Mouse (Mus musculus) intestine, embryonic 15.5 days (tissue): Measurements from ENCODE around the gene Tmem79. TPM values are rescaled to one million over a fixed set of nuclear protein-coding genes. Genes with fewer than 3 reads are reported as not detected.
A peak's percentile ranks its signal among the peaks of the same experiment; 100 is the strongest.

Experiments used
- ATAC-seq: fragments of 200-750 bp; cut with Nextera tagmentation; 2 replicates; pipeline ENCODE4 v1.8.0; 2017; ENCODE audit warnings: moderate TSS enrichment, moderate library complexity
- H3K27ac ChIP-seq: fragments of 300-500 bp; sonication (generic); 2 replicates; pipeline ENCODE4 v1.5.1; 2015; ENCODE audit warnings: mild to moderate bottlenecking, inconsistent platforms
- H3K27me3 ChIP-seq: fragments of 300-500 bp; sonication (generic); replicated peaks from 2 replicates; pipeline ENCODE4 v1.6.1; 2015; ENCODE audit warnings: inconsistent platforms
- H3K36me3 ChIP-seq: fragments of 300-500 bp; sonication (generic); 2 replicates; pipeline ENCODE4 v1.6.1; 2015; ENCODE audit warnings: inconsistent platforms
- H3K4me1 ChIP-seq: fragments of 300-500 bp; sonication (generic); replicated peaks from 2 replicates; pipeline ENCODE4 v1.6.1; 2015; ENCODE audit warnings: inconsistent platforms
- H3K4me2 ChIP-seq: fragments of 300-500 bp; sonication (generic); replicated peaks from 2 replicates; pipeline ENCODE4 v1.6.1; 2015; ENCODE audit warnings: mild to moderate bottlenecking, inconsistent platforms
- H3K4me3 ChIP-seq: fragments of 300-500 bp; sonication (generic); replicated peaks from 2 replicates; pipeline ENCODE4 v1.5.1; 2015; ENCODE audit warnings: inconsistent platforms
- H3K9ac ChIP-seq: fragments of 300-500 bp; sonication (generic); 2 replicates; pipeline ENCODE4 v1.6.1; 2015; ENCODE audit warnings: inconsistent platforms
- H3K9me3 ChIP-seq: fragments of 300-500 bp; sonication (generic); 2 replicates; pipeline ENCODE4 v1.6.1; 2016; ENCODE audit warnings: inconsistent platforms
- WGBS: fragments of 180-500 bp; shearing (Covaris S2); methylation state at CpG from one replicate; pipeline ENCODE4 v1.1.7; 2015; 5-methylcytosine and 5-hydroxymethylcytosine counted together
- polyA plus RNA-seq: library from polyadenylated mRNA; unstranded; fragments of >200 nt; fragmentation: Nextera tagmentation; extraction: Ambion mirVana; gene quantifications from 2 replicates; pipeline ENCODE4 v1.2.1, GENCODE M21; 2015

Tmem79 gene
- polyA plus RNA-seq, 1 experiment from 2014 or later, result 20.6 TPM

DNA sequence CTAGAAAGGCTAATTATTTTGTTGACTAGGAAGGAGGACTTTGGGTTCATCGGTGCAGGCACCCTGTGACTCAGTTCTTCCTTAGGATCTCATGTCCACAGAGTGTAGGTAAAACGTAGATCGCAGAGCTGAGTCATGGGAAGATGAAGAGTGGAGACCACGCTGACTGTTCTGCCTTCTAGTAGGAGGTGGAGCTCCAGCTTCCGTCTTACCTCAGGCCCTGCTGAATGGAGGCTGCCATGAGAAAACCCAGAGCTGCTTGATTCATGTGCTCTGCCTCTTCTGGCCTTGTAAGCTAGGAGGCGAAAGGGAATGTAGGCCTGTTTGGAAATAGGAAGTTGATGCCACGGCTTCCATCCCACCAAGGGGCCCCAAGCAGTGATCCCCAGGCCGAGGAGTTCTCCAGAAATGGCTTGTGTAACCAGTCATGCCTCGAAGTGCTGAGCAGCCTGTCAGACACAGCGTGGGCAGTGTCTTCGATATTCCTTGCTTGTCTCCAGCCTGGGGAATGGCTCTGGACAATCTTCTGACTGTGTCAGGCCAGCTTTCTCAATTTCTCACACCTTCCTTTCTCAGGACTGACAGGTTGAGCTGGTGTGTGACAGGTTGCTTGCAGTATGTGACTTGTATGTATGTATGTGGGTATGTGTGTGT, 1.5 kb upstream of the Tmem79 start:
- Histone ChIP-seq H3K9me3 (no peaks in the 10 kb centered on the region), H3K27ac (peak overlapping the region; percentile 45), H3K4me1 (peaks cover 10% of the 10 kb centered on the region), H3K36me3 (peaks cover 5% of the 10 kb centered on the region), H3K27me3 (no peaks in the 10 kb centered on the region), H3K9ac (peak overlapping the region; percentile 11; the same call in 1 of the 2 replicates), H3K4me3 (peak overlapping the region; percentile 81; the same call in 1 of the 2 replicates), H3K4me2 (peak overlapping the region; percentile 60)
- no peak for ATAC-seq
- WGBS, result 54% methylated on average over 11 of the region's 11 CpGs

GRCm38 (mm10) chr3:88335436-88336053, 403 bp downstream of the Tmem79 start:
- WGBS, result under 1% methylated on average over 27 of the region's 27 CpGs
- Histone ChIP-seq H3K4me1 (peaks cover 10% of the 10 kb centered on the region), H3K36me3 (no peaks in the 10 kb centered on the region), H3K9ac (peak overlapping the region; percentile 95), H3K27me3 (no peaks in the 10 kb centered on the region), H3K27ac (peak overlapping the region; percentile 93), H3K9me3 (no peaks in the 10 kb centered on the region), H3K4me3 (peak overlapping the region; percentile 81), H3K4me2 (peak overlapping the region; percentile 66)
- ATAC-seq, result peak; percentile 31

DNA sequence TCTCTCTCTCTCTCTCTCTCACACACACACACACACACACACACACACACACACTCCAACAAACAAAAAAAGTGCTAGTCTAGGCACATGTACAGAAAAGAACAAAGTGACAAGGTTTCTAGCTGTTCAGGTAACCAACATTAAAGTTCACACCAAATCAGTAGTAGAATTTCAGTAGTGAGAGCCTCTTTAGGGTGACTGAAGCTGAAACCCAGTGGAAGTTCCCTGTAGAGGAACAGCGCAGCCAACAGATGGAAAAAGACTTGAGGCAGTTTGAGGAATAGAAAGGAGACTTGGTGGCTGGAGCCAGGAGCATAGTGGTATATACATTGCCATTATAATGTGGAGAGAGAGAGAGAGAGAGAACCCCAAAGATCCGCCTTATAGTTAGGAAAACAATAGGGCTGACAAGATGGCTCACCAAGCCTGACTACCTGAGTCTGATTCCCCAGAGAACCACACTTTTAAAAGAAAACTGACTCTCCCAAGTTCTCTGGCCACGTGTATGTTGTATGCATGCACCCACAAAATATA, 979 bp downstream of the Tmem79 start:
- H3K9ac ChIP-seq, result peak overlapping the region; percentile 95
- peaks cover 10% of the 10 kb centered on the region for H3K4me1 ChIP-seq
- 32% methylated on average over 3 of the region's 3 CpGs for WGBS
- no peaks in the 10 kb centered on the region for H3K27me3 ChIP-seq
- peak overlapping the region; percentile 66 for H3K4me2 ChIP-seq
- H3K27ac ChIP-seq, result peak overlapping the region; percentile 93
- no peaks in the 10 kb centered on the region for H3K9me3 ChIP-seq
- ATAC-seq, result no peak
- peak overlapping the region; percentile 81 for H3K4me3 ChIP-seq
- H3K36me3 ChIP-seq, result no peaks in the 10 kb centered on the region

GRCm38 (mm10) chr3:88334029-88334658, 1.8 kb downstream of the Tmem79 start:
- peaks cover 2% of the 10 kb centered on the region; the same call in 1 of the 2 replicates for H3K36me3 ChIP-seq
- peak overlapping the region; percentile 93 for H3K27ac ChIP-seq
- WGBS, result 34% methylated on average over 12 of the region's 12 CpGs
- peaks cover 10% of the 10 kb centered on the region for H3K4me1 ChIP-seq
- peak overlapping the region; percentile 81 for H3K4me3 ChIP-seq
- H3K4me2 ChIP-seq, result peak overlapping the region; percentile 66
- H3K27me3 ChIP-seq, result no peaks in the 10 kb centered on the region
- H3K9ac ChIP-seq, result peak overlapping the region; percentile 42
- no peaks in the 10 kb centered on the region for H3K9me3 ChIP-seq
- ATAC-seq, result peak; percentile 83

- no peak overlapping the region for H3K9ac ChIP-seq
- no peaks in the 10 kb centered on the region for H3K27me3 ChIP-seq
- 38% methylated on average over 2 of the region's 2 CpGs for WGBS
- no peak for ATAC-seq
- H3K27ac ChIP-seq, result no peak overlapping the region
- no peak overlapping the region for H3K4me3 ChIP-seq
- H3K4me2 ChIP-seq, result no peak overlapping the region
- peaks cover 6% of the 10 kb centered on the region; the same call in 1 of the 2 replicates for H3K36me3 ChIP-seq
- peaks cover 3% of the 10 kb centered on the region; the same call in 1 of the 2 replicates for H3K4me1 ChIP-seq
- no peaks in the 10 kb centered on the region for H3K9me3 ChIP-seq
Measured at GRCm38 (mm10) chr3:88331282-88331681, 4.7 kb downstream of the Tmem79 start.

- Histone ChIP-seq H3K9ac (no peak overlapping the region), H3K4me2 (no peak overlapping the region), H3K27me3 (no peaks in the 10 kb centered on the region), H3K27ac (no peak overlapping the region), H3K36me3 (peaks cover 6% of the 10 kb centered on the region; the same call in 1 of the 2 replicates), H3K4me1 (peaks cover 10% of the 10 kb centered on the region), H3K9me3 (no peaks in the 10 kb centered on the region), H3K4me3 (no peak overlapping the region)
- ATAC-seq, result no peak
- WGBS, result 59% methylated on average over 5 of the region's 5 CpGs
Measured at GRCm38 (mm10) chr3:88328956-88329355, 7.0 kb downstream of the Tmem79 start.

- peaks cover 7% of the 10 kb centered on the region for H3K4me1 ChIP-seq
- H3K4me3 ChIP-seq, result peak within 1 kb of the TSS; percentile 84
- peak within 1 kb of the TSS; percentile 68 for H3K9ac ChIP-seq
- H3K9me3 ChIP-seq, result no peaks in the 10 kb centered on the region
- no peaks in the 10 kb centered on the region for H3K27me3 ChIP-seq
- under 1% methylated on average over 10 of the region's 10 CpGs for WGBS
- peaks cover 34% of the 10 kb centered on the region for H3K36me3 ChIP-seq
- ATAC-seq, result peak; percentile 88
- H3K4me2 ChIP-seq, result peak within 1 kb of the TSS; percentile 85
- 0 out of 2 replicates have a peak within 1 kb of the TSS, but pooled peaks have one; percentile 40 for H3K27ac ChIP-seq
Measured at GRCm38 (mm10) chr3:88324951-88325405, 11.0 kb downstream of the Tmem79 start, which contains the start of gene Glmp. Gene Glmp (plus strand): TSS chr3:88325023.

GRCm38 (mm10) chr3:88299172-88299571, 36.8 kb downstream of the Tmem79 start:
- Histone ChIP-seq H3K9ac (no peak overlapping the region), H3K4me1 (peaks cover 10% of the 10 kb centered on the region), H3K36me3 (peaks cover 40% of the 10 kb centered on the region), H3K27me3 (no peaks in the 10 kb centered on the region), H3K27ac (no peak overlapping the region), H3K4me2 (no peak overlapping the region), H3K4me3 (no peak overlapping the region), H3K9me3 (no peaks in the 10 kb centered on the region)
- WGBS, result 76% methylated on average over 1 of the region's 1 CpGs
- no peak for ATAC-seq

DNA sequence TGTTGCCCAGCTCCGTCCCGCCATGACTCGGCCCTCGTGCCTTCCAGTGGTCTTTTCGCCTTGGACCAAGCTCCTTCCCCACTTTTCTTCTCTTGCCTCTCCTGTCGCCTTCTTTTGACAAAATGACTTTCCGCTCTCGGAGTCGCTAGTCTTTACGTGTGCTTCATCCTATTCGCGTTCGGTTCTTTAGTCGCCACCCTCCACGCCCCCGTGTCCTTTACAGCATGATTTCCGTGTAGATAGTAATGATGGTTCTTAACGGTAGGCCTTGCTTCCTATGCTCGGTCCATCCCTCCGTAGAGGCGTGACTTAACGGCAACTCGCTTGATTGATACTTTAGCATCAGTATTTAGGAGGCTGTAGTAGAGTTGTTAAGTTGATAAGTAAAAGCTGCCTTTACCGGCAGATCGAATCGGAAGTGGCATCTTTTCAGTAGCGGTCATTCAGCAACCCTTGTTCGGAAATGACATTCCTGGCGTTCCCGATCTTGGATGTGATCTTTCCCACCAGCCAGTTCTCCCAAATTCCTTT, 38.6 kb downstream of the Tmem79 start:
- Histone ChIP-seq H3K9me3 (no peaks in the 10 kb centered on the region), H3K36me3 (peaks cover 25% of the 10 kb centered on the region), H3K27ac (peak overlapping the region; percentile 94), H3K27me3 (no peaks in the 10 kb centered on the region), H3K4me2 (peak overlapping the region; percentile 62), H3K4me1 (peaks cover 10% of the 10 kb centered on the region), H3K9ac (peak overlapping the region; percentile 89), H3K4me3 (peak overlapping the region; percentile 89)
- peak; percentile 27 for ATAC-seq
- WGBS, result under 1% methylated on average over 30 of the region's 30 CpGs

DNA sequence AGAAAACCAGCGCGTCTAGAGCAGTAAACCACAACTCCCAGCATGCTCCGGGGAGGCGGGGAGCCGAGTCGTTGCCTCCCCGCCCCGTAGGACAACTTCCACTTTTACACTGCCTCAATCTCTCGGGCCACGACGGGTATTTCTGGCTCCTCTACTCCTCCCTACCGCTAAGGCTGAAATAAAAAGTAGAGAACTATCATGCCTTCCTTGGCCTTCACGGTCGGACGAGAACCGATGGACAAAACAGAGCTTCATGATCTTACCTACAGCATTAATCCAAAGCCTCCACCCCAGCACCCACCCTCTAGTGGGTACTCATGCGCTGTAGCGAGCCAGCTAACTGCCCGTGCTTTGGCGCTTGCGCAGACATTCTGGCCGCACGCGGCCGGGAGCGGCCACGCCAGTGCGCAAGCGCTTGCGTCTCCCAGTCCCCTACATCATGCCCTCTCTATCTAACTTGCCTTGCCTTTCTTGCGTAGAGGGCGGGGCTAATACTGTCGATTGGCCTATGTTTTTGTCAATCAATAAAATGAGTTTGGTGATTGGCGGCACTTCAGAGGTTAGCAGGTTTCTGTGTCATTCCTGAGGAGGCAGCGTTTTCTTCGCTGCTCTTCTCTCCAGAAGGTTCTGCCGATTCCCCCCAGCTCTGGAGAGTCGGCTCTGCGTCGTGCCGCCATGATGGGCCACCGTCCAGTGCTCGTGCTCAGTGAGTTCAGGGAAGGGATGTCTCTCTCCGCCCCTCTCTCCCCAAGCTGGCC, 39.2 kb downstream of the Tmem79 start, which contains the start of the genes Tsacc and Cct3:
Gene Tsacc (minus strand): TSS at position 439 of the 758 bp plus-strand sequence.
Gene Cct3 (plus strand): TSS at position 556 of the 758 bp plus-strand sequence.
- WGBS, result under 1% methylated on average over 44 of the region's 44 CpGs
- Histone ChIP-seq H3K36me3 (peaks cover 22% of the 10 kb centered on the region), H3K9ac (peak within 1 kb of the TSS; percentile 89), H3K27me3 (no peaks in the 10 kb centered on the region), H3K4me2 (peak within 1 kb of the TSS; percentile 63), H3K4me1 (peaks cover 10% of the 10 kb centered on the region), H3K9me3 (no peaks in the 10 kb centered on the region), H3K4me3 (peak within 1 kb of the TSS; percentile 89), H3K27ac (peak within 1 kb of the TSS; percentile 94)
- ATAC-seq, result peak; percentile 99

DNA sequence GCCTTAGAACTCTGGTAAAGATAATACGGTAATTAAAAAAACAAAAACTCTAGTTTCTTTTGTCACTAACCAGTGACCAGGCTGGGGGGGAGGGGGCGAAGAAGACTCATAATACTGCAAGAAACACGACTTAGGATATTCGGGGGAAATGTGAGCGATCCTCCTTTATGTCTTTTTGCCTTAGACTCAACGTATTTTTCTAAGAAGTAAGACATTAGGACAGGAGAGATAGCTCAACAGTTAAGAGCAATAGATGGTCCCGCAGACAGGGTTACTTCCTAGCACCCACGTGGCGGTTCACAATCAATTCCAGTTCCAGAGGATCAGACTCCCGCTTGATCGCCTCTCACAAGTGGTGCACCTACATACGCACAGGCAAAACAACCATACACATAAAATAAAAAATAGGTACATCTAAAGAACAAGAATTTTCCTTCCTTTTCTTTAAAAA, 39.8 kb downstream of the Tmem79 start:
- peaks cover 10% of the 10 kb centered on the region for H3K4me1 ChIP-seq
- WGBS, result 2% methylated on average over 12 of the region's 12 CpGs
- H3K9ac ChIP-seq, result peak overlapping the region; percentile 63
- peak overlapping the region; percentile 88 for H3K27ac ChIP-seq
- H3K4me3 ChIP-seq, result peak overlapping the region; percentile 89
- no peaks in the 10 kb centered on the region for H3K9me3 ChIP-seq
- H3K36me3 ChIP-seq, result peaks cover 18% of the 10 kb centered on the region
- no peaks in the 10 kb centered on the region for H3K27me3 ChIP-seq
- peak overlapping the region; percentile 63 for H3K4me2 ChIP-seq
- peak; percentile 30 for ATAC-seq
